Mouse (Mus musculus) heart, postnatal 0 days (tissue): Measurements from ENCODE around the gene 2610318N02Rik. TPM values are rescaled to one million over a fixed set of nuclear protein-coding genes. Genes with fewer than 3 reads are reported as not detected.

Experiments used
- ATAC-seq: fragments of 200-750 bp; cut with Nextera tagmentation; 2 replicates; pipeline ENCODE4 v1.8.0; 2017; ENCODE audit warnings: low read depth, moderate number of reproducible peaks, moderate library complexity; ENCODE audit not compliant: insufficient read depth
- DNase-seq: peaks from one replicate; pipeline ENCODE4 v3.0.0-alpha.2; 2016; ENCODE audit warnings: low spot score
- H3K27ac ChIP-seq: fragments of 300-500 bp; sonication (generic); 2 replicates; pipeline ENCODE4 v1.5.1; 2014; ENCODE audit warnings: low read depth, mild to moderate bottlenecking
- H3K27me3 ChIP-seq: fragments of 300-500 bp; sonication (generic); 2 replicates; pipeline ENCODE4 v1.6.1; 2014; ENCODE audit warnings: low read length, mixed read lengths; ENCODE audit not compliant: control insufficient read depth, insufficient read depth
- H3K36me3 ChIP-seq: fragments of 300-500 bp; sonication (generic); replicated peaks from 2 replicates; pipeline ENCODE4 v1.6.1; 2014; ENCODE audit warnings: low read length, mixed read lengths; ENCODE audit not compliant: control insufficient read depth, insufficient read depth
- H3K4me1 ChIP-seq: fragments of 300-500 bp; sonication (generic); 2 replicates; pipeline ENCODE4 v1.6.1; 2014; ENCODE audit warnings: antibody characterized with exemption; ENCODE audit not compliant: control insufficient read depth, insufficient read depth
- H3K4me2 ChIP-seq: fragments of 300-500 bp; sonication (generic); 2 replicates; pipeline ENCODE4 v1.6.1; 2014; ENCODE audit warnings: low read depth, mild to moderate bottlenecking, low read length, moderate library complexity
- H3K4me3 ChIP-seq: fragments of 300-500 bp; sonication (generic); 2 replicates; pipeline ENCODE4 v1.5.1; 2014; ENCODE audit warnings: low read depth, low read length
- H3K9ac ChIP-seq: fragments of 300-500 bp; sonication (generic); replicated peaks from 2 replicates; pipeline ENCODE4 v1.6.1; 2014; ENCODE audit warnings: low read depth, low read length, mixed read lengths
- H3K9me3 ChIP-seq: fragments of 300-500 bp; sonication (generic); replicated peaks from 2 replicates; pipeline ENCODE4 v1.6.1; 2016; ENCODE audit warnings: low read length; ENCODE audit not compliant: control insufficient read depth
- CTCF ChIP-seq: IDR thresholded peaks from 2 replicates; pipeline ENCODE4 v1.5.1; 2016; ENCODE audit warnings: antibody characterized with exemption, control low read depth, low read depth
- EP300 ChIP-seq: IDR thresholded peaks from 2 replicates; pipeline ENCODE4 v1.6.1; 2016; ENCODE audit warnings: antibody characterized with exemption, low read depth
- WGBS: fragments of 180-500 bp; shearing (Covaris S2); extraction: QIAGEN DNeasy Blood & Tissue Kit; methylation state at CpG from one replicate; pipeline ENCODE4 v1.1.7; 2014; 5-methylcytosine and 5-hydroxymethylcytosine counted together
- polyA plus RNA-seq: library from polyadenylated mRNA; unstranded; fragments of >200 nt; fragmentation: Nextera tagmentation; extraction: Ambion mirVana; gene quantifications from 2 replicates; pipeline ENCODE4 v1.2.1, GENCODE M21; 2015
- total RNA-seq: library from RNA; depleted of rRNA; stranded (reverse); fragments of >200 nt; gene quantifications from 2 replicates; pipeline ENCODE4 v1.2.3, GENCODE M21; 2014; ENCODE audit warnings: low replicate concordance

2610318N02Rik gene
- total and polyA plus RNA-seq, 2 experiments from 2014 or later: 2.7 to 5.1 TPM

DNA sequence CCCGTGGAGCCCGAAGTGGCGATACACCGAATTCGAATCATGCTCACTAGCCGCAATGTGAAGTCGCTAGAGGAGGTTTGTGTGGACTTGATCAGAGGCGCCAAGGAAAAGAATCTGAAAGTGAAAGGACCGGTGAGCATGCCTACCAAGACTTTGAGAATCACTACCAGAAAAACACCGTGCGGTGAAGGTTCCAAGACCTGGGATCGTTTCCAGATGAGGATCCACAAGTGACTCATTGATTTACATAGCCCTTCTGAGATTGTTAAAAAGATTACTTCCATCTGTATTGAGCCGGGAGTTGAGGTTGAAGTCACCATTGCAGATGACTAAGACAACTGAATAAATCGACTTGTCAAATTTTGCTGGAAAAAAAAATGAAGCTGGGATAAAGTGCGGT lies 12.4 kb upstream of the 2610318N02Rik start:
- H3K4me3 ChIP-seq: no peak overlapping the region
- H3K9me3 ChIP-seq: no peaks in the 10 kb centered on the region
- H3K27ac ChIP-seq: no peak overlapping the region
- TF ChIP-seq CTCF (no peak), EP300 (no peak)
- H3K4me2 ChIP-seq: no peak overlapping the region
- no peaks in the 10 kb centered on the region for H3K36me3 ChIP-seq
- ATAC-seq: no peak
- no peaks in the 10 kb centered on the region for H3K4me1 ChIP-seq
- H3K27me3 ChIP-seq: no peaks in the 10 kb centered on the region
- WGBS: 80% methylated on average over 15 of the region's 15 CpGs
- H3K9ac ChIP-seq: no peak overlapping the region
- DNase-seq: no peak

DNA sequence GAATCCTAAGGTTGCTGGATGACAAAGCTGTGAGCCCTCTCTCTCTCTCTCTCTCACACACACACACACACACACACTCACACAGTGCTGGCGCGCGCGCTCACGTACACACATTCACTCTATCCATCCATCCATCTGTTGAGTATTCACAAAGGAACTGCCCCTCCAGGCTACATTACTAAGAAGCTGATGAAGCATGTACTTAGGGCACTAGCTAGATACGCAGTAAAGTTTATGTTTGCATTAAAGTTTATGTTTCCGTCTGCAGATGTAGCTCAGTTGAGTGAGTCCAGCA lies 7.9 kb upstream of the 2610318N02Rik start:
- no peak for ATAC-seq
- no peak overlapping the region for H3K27ac ChIP-seq
- 36% methylated on average over 7 of the region's 7 CpGs for WGBS

DNA sequence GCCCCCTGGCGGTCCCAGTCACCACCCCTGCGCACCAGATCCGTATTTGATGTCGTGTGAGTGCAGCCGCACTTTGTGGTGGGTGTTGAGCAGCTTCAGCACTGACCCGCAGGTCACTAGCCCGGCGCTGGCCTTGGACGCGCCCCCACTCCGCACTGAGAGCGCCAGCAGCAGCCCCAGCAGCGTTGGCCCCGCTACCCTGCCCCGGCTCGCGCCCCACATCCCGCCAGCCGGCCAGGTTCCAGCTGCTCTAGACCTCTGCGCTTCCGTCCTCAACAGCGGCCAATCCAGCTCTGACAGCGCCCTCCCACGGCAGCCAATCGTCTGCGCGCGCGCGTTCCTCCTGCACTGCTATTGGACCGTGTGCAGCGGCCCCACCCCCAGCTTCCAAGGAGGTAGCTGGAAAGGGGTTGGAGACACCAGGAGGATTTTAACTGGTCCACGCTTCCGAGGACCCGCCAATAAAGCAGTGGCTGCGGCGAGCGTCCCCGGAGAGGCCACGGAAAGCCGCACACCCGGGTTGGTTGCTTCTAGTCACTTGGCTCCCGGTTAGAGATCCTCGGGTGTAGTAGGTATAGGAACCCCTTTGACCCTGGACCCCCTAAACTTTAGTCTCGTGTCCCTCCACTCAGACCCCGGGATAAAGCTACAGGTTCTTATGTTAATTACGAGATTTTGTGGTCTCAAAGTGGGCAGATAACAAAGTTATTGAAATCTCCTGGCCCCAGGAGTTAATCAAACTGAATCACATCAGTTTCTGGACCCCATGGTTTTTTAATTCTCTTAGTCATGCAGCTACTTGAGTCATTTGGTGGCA lies 7.3 kb upstream of the 2610318N02Rik start, which contains the start of gene Sdf2l1:
Gene Sdf2l1 (minus strand): TSS at position 295 of the 817 bp plus-strand sequence.
- H3K4me1 ChIP-seq: peaks cover 5% of the 10 kb centered on the region; the same call in 1 of the 2 replicates
- H3K4me3 ChIP-seq: peak within 1 kb of the TSS; percentile 65
- H3K9ac ChIP-seq: peak within 1 kb of the TSS; percentile 5; the same call in 1 of the 2 replicates
- H3K27me3 ChIP-seq: no peaks in the 10 kb centered on the region
- H3K27ac ChIP-seq: no peak within 1 kb of the TSS
- H3K9me3 ChIP-seq: no peaks in the 10 kb centered on the region
- no peaks in the 10 kb centered on the region for H3K36me3 ChIP-seq
- peak within 1 kb of the TSS; percentile 78 for H3K4me2 ChIP-seq
- ATAC-seq: peak; percentile 99
- peak; percentile 97 for DNase-seq
- 1% methylated on average over 47 of the region's 47 CpGs for WGBS
- TF ChIP-seq CTCF (peak; percentile 24; the same call in 1 of the 2 replicates), EP300 (peak; percentile 77; the same call in 1 of the 2 replicates)

More for the DNA sequence above, 7.9 kb upstream of the 2610318N02Rik start:
- no peak overlapping the region for H3K9ac ChIP-seq
- H3K4me1 ChIP-seq: peaks cover 5% of the 10 kb centered on the region; the same call in 1 of the 2 replicates
- no peaks in the 10 kb centered on the region for H3K36me3 ChIP-seq
- peak overlapping the region; percentile 78 for H3K4me2 ChIP-seq
- H3K27me3 ChIP-seq: no peaks in the 10 kb centered on the region
- TF ChIP-seq CTCF (no peak), EP300 (no peak)
- DNase-seq: no peak
- no peaks in the 10 kb centered on the region for H3K9me3 ChIP-seq
- H3K4me3 ChIP-seq: peak overlapping the region; percentile 65

DNA sequence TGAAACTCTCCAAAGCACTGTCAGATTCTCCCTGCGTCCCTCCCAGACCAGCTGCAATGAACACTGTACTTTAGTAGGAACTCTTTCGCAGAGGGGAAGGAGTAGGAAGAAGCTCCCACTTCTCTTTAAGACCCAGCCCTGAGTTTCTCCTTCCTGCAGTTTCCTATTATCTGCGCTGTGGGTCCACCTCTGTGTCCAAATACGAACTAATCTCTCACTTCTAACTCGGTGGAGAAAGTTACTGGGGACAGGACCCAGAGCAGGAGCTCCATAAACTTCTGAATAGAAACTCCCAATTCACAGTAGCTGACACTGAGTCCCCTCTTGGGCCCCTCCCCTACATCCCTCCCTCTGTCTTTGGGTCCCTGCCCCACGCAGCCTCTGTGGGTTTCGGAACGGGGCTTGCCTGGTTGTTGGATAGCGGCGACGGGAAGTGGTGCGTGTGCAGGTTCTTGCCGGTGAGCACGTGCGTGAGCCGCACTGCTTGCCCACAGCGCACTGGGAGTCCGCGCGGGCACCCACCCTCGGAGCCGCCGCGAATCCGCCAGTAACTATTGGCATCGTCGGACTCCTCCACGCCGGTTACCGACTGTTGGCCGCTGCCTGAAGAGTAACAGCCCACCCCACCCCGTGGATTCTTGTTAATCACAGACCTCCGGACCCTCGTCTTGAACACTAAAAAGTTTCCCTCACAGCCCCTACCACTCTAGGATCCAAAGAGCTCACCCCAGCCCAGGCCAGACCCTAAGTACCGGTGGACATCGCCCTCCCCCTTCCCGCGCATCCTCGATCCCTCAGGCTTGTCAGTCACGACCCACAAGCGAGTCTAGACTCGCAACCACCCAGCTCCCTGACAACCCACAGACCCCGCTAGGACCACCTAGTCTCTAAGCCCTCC lies 6.5 kb upstream of the 2610318N02Rik start:
- no peak for ATAC-seq
- WGBS: 3% methylated on average over 43 of the region's 43 CpGs
- Histone ChIP-seq H3K27ac (no peak overlapping the region), H3K4me2 (peak overlapping the region; percentile 78), H3K36me3 (no peaks in the 10 kb centered on the region), H3K27me3 (no peaks in the 10 kb centered on the region), H3K9ac (peak overlapping the region; percentile 5; the same call in 1 of the 2 replicates), H3K4me1 (peaks cover 5% of the 10 kb centered on the region; the same call in 1 of the 2 replicates), H3K9me3 (no peaks in the 10 kb centered on the region), H3K4me3 (peak overlapping the region; percentile 65)
- no peak for DNase-seq
- TF ChIP-seq CTCF: no peak
- TF ChIP-seq EP300: no peak

DNA sequence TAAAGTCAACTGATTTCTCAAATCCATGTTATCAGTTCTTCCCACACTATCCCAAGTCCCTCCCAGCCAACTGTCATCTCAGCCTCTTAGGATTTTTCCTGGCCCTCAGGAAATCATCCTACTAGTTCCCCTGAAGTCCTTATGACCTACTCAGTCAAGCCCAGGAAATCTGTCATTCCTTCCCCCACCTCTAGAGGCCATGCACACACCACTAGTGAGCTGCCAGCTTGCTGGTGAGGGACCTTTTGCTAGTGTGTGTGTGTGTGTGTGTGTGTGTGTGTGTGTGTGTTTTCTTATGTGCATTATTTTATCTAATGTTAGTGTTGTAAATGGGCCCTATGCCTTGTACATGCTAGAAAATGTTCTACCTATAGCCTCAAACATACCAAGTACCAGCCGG lies 2.3 kb upstream of the 2610318N02Rik start:
- Histone ChIP-seq H3K9ac (no peak overlapping the region), H3K27ac (no peak overlapping the region), H3K36me3 (no peaks in the 10 kb centered on the region), H3K27me3 (no peaks in the 10 kb centered on the region), H3K4me3 (no peak overlapping the region), H3K9me3 (no peaks in the 10 kb centered on the region), H3K4me2 (no peak overlapping the region), H3K4me1 (peaks cover 20% of the 10 kb centered on the region; the same call in 1 of the 2 replicates)
- TF ChIP-seq CTCF: peak; percentile 77
- TF ChIP-seq EP300: no peak
- WGBS: 96% methylated on average over 1 of the region's 1 CpGs
- ATAC-seq (no peak), DNase-seq (no peak)
